Mouse (Mus musculus) bone marrow macrophage, adult 2 months (primary cell): ENCODE data around the gene Atf6b.

Experiments
- CTCF ChIP-seq: IDR thresholded peaks from 2 replicates; pipeline ENCODE4 v1.5.1; 2012; ENCODE audit warnings: low read depth, mild to moderate bottlenecking, low read length, moderate library complexity
- POLR2A ChIP-seq: IDR thresholded peaks from 2 replicates; pipeline ENCODE4 v1.6.1; 2012; ENCODE audit warnings: mild to moderate bottlenecking, low read depth, low read length, borderline replicate concordance

GRCm38 (mm10) chr17:34626062-34626772 is 20.7 kb upstream of the Atf6b start:
- TF ChIP-seq CTCF (0 out of 2 replicates have a peak, but pooled peaks have one; percentile 4), POLR2A (no peak)
